Mouse (Mus musculus): ENCODE measurements at regions not wholly inside any gene's neighbourhood (a gene's known extent, or its start where the extent isn't known, plus 50 kb on each side); places are given as distances from the start of the nearest gene placed in this dataset.

- TF ChIP-seq CTCF (IDR thresholded peaks at IDR 0.05), result no peak
- TF ChIP-seq POLR2A (IDR thresholded peaks at IDR 0.05; ENCODE audit: insufficient read depth, low read depth, low read length), result no peak
Observed at GRCm38 (mm10) chr14:12936343-12936742, 113.5 kb upstream of the Cadps start.
